Mouse (Mus musculus) gonadal fat pad, adult 2 months (tissue): ENCODE measurements around the gene Map2k3. TPM values are rescaled to one million over a fixed set of nuclear protein-coding genes. Genes with fewer than 3 reads are reported as not detected.

Experiments
- DNase-seq: peaks from one replicate; pipeline ENCODE4 v3.0.0-alpha.2; 2012; ENCODE audit warnings: low read depth
- polyA plus RNA-seq: library from polyadenylated mRNA; depleted of rRNA; stranded (reverse); fragments of >200 nt; gene quantifications from 2 replicates; pipeline ENCODE4 v1.2.3, GENCODE M21; 2012

The Map2k3 gene
- polyA plus RNA-seq, 1 experiment = 30.9 TPM

DNA sequence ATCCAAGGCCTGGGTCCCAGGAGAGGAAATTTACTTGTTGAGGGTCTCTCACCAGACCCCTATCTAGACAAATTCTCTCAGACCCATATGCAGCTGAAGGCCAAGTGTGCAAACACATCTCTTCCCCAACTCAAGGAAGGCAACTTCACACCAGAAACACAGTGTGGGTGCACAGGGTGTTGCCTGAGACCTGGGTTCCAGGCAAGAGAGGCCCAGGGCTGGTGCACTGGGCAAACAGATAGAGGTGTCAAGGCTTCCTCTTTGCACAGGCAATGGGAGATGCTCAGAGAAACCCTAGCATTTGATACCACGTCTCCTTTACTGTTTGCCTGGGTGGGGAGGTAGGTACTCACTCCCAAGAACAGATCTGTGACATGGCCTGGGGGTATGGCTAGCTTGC, 6.9 kb upstream of the Map2k3 start:
- DNase-seq = no peak

DNA sequence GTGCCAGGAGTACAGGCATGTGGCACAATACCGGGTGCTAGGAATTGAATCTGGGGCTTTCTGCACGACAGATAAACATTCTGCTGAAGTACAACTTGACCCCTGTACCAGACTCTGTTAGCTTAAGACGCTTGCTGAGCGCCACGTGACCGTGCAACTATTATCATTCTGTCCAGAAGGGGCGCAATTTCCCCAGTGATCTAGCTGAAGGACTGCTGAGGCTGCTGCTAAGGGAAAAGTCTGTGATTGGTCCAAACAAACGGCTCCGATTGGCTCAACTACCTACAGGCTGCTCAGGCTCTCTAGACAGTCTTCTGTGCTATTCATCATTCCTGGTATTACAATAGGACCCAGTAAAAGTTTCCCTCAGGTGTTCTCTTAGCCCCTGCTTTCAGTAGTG, 4.6 kb upstream of the Map2k3 start:
- DNase-seq = no peak

DNA sequence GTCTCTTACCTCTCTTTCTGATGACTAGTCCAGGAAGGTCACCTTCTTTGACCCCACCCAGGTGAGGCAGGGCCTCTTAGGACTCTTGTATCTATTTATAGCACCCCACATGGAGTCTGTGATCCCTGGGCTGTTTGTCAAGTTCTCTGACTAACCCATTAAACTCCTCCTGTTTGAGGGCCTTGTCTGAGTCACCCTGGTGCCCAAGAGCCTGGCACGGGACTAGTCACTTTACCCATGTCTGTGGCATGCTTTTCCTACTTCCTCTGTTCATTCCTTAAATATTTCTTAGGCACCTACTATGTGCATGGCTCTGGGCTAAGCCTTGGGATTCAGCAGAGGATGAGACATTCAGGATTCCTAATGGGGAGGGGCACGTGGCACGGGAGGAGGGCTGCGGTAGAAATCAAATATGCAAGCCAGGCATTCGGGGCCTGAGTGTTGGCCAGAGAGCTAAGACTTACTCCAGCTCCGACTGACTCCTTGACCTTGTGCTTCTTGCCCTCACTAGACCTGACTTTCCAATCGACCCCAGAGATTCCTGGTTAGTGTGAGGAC, 1.0 kb upstream of the Map2k3 start:
- DNase-seq = no peak

- DNase-seq = no peak
Observed at GRCm38 (mm10) chr11:60931282-60931868, 458 bp upstream of the Map2k3 start.

DNA sequence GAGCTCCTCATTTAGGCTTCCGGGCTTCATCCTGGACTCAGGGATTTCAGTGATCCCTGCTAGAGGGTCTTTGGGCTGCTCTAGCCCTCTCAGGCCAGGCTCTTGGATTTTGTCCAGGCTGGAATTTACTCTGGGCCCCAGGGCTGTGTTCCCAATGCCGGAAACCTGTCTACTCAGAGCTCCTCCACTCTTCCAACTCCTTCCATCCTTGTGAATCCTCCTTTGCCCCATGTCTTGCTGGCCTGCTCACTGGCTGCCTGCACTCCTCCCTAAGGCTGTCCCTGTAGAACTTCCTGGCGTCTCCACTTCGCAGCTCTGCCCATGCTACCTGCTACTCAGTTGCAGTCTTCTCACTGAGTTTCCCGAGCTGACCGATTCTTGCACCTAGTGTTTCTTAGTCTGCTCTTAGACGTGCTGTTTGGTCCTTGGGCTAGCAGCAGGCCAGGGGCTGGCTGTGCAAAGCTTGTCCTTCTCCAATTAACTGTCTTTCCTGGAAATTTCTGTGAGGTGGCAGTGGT, 729 bp downstream of the Map2k3 start:
- DNase-seq = no peak

GRCm38 (mm10) chr11:60933178-60933930, 1.5 kb downstream of the Map2k3 start:
- no peak for DNase-seq

- DNase-seq = no peak
Observed at GRCm38 (mm10) chr11:60934795-60935194, 3.0 kb downstream of the Map2k3 start.

DNA sequence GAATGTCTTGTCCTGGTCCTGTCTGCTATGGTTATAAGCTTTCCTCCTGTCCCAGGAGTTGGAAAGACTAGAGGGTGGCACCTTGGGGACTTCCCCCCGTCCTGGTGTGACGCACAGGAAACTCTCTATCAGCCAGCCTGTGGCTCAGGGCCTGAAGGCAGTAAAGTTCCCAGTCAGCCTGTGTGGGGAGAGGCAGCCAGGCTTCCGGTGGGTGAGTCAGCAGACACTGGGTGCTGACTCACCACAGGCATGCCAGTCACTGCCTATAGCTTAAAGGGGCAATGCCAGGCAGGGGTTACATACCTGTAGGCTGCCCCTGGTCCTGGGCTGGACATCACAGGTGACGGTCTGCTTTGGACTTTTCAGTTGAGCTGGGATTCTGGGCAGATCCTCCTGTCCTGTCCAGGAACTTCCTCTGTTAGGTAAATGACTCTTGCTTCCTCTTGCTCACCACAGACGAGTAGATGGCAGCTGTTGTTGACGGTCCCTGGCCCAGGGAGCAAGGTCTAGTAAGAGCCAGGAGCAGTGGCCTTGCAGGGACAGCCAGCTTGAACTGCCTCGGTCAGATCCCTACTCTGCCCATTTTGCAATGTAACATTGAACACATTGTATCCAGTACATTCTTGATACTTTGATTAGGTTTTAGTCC, 3.6 kb downstream of the Map2k3 start:
- no peak for DNase-seq

GRCm38 (mm10) chr11:60935975-60936373, 4.1 kb downstream of the Map2k3 start:
- no peak for DNase-seq

GRCm38 (mm10) chr11:60937611-60938010, 5.8 kb downstream of the Map2k3 start:
- no peak for DNase-seq

- DNase-seq = no peak
Observed at GRCm38 (mm10) chr11:60939487-60939886, 7.7 kb downstream of the Map2k3 start.

GRCm38 (mm10) chr11:60940501-60940900, 8.7 kb downstream of the Map2k3 start:
- no peak for DNase-seq

DNA sequence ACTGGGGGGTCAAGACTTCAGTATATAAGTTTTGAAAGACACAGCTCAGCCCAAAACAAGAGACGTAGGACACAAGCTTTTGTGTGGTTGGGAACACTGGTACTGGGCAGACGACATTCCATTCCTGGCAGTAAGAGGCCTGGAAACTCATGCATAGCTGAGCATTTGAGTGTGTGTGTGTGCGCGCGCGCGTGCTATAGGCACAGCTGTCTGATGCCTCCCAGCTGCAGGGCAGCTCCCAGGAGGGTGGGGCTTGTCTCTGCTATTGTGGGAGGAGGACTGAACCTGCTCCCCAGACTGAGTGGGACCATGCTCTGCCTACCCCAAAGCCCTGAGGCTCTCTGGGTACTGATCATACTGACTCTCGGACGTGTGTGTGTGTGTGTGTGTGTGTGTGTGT, 9.5 kb downstream of the Map2k3 start:
- no peak for DNase-seq

DNA sequence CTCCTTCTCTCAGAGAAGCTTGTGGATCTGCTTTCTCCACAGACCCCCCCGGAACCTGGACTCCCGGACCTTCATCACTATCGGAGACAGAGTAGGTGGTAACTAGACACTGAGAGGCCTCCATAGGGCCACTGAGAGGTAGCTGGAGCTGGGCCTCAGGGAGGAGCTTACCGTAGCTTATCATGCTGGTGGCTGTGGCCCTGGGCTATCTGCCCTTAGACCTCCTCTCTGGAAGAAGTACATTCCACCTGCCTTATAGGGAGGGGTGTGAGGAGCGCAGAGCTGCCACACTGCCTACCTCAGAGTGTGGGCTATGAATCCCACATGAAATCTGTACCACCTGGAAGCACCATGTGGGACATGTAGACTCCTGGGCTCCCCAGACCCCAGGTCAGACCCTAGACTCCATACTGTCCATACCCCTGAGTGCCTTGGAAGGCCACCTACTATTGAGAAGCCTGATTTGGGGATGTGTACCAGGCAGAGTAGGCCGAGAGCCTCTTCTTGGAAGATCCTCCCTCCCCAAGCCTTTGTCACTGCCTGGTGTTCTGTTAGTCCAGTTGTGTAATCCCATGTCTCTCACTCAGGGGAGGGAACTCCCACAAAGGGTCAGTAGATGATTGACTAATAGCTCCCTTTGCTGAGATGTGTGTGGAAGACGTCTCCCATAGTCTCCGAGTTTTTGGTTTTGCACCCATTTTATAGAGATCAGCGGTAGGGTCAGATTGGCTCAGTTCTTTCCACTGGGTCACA, 10.6 kb downstream of the Map2k3 start:
- no peak for DNase-seq

DNA sequence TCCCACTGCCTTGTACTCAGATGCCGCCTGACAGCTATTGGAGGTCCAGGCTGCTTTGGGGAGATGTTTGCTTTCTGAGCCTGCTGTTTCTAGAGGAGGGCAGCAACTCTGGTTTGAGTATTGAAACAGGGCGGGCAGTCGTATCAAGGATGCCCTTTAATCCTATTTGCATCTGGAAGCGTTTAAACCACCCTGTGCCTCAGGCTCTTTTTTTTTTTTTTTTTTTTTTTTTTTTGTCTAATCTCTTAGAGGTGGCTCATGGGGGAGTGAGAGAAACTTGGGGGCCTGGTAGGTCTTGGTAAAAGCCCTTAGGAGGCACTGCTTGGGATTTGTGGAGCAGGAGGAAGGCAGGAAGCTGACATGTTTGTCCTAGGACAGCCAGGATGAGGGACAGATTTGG, 13.2 kb downstream of the Map2k3 start:
- DNase-seq = no peak

DNA sequence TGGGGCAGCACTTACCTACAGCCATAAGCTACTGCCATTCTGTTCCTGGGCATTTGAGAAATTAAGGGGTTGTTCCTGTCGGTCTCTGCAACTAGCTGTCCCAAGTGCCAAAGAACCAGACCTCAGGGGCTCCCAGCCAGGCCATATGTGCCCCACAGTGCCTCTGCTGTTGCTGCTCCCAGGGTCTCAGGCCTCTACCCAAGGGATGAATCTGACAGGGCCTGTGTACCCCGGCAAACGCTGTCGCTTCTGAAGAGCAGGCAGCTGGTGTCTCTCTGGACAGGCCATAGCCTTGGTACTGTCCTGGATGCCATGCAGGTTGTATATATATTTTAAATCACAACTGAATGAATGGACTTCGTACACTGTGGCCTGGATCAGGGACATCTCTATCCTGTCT, 20.1 kb downstream of the Map2k3 start:
- no peak for DNase-seq

DNA sequence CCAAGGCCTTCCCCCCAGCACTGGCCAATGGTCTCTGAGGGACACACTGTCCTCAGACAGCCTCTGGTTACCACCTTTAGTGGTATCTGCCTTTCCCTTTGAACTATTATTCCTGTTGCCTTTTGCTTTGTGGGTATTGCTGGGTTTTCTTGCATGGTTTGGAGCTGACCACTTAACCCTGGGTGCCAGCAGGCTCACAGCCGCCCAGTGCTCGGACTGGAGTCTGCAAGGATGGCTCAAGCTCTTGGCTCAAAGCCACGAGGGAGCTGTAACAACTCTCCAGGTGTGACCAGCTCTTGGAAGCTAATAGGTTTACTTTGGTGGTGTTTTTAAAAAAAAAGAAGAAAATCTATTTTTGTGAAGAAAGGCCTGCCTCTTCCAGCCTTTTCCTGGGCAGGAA, 20.5 kb downstream of the Map2k3 start:
- no peak for DNase-seq

DNA sequence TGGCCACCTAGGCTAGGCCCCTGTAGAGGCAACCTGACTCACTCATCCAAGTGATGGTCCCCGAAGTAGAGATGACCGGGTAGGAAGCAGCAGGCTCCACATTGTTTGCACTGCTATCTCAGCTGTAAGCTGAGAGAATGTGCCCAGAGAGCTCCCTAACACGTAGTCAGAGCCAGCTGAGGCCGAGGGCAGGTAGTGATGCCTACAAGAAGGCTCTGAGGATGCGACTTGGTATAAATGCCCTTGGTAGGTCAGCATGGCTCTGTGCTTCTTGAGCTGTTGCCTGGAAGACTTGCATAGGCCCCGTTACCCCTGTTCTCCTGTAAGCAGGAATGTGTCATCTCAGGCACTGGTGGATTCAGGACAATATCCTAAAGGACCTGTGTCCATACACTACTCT, 21.2 kb downstream of the Map2k3 start:
- no peak for DNase-seq

DNA sequence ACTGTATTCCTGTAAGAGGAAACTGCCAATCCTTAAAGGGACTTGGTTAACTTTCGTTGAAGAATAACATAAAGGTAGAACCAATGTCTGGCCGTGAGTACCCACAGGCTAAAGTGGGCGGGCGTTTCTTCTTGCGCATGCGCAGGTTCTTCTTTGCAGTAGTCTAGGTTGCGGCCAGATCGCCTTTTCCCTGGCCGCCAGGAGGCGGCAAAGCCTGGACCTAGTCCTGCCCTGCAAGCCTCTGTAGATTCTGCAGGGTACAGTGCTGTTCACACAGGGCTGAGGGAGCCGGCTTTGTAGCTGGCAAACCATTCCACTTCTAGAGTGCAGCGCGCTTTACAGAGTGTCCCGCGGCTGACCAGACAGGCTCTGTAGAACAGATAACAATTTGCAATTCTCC, 22.0 kb downstream of the Map2k3 start:
- DNase-seq = no peak

- DNase-seq = no peak
Observed at GRCm38 (mm10) chr11:60954255-60955104, 22.6 kb downstream of the Map2k3 start.
